Mouse (Mus musculus) inflammation-experienced regulatory T-cells, adult 6 months (primary cell): ENCODE data around the gene Ndufa10. TPM values are rescaled to one million over a fixed set of nuclear protein-coding genes. Genes with fewer than 3 reads are reported as not detected.
"Not testable (repeated sequence)": the region's sequence is repeated elsewhere in the genome, so short reads cannot be mapped to it uniquely, and the experiment has no call there.

Experiments used
- ATAC-seq: one replicate; pipeline ENCODE4 v1.8.0; 2017
- polyA plus RNA-seq, 3 experiments: library from polyadenylated mRNA; unstranded; fragments of 100-300 nt; shearing (Covaris generic); gene quantifications; one replicate each; pipeline ENCODE4 v1.2.1; 2017

Gene Ndufa10
- polyA plus RNA-seq = 100 to 1,000 TPM; 157 to 216 (median 180) TPM

DNA sequence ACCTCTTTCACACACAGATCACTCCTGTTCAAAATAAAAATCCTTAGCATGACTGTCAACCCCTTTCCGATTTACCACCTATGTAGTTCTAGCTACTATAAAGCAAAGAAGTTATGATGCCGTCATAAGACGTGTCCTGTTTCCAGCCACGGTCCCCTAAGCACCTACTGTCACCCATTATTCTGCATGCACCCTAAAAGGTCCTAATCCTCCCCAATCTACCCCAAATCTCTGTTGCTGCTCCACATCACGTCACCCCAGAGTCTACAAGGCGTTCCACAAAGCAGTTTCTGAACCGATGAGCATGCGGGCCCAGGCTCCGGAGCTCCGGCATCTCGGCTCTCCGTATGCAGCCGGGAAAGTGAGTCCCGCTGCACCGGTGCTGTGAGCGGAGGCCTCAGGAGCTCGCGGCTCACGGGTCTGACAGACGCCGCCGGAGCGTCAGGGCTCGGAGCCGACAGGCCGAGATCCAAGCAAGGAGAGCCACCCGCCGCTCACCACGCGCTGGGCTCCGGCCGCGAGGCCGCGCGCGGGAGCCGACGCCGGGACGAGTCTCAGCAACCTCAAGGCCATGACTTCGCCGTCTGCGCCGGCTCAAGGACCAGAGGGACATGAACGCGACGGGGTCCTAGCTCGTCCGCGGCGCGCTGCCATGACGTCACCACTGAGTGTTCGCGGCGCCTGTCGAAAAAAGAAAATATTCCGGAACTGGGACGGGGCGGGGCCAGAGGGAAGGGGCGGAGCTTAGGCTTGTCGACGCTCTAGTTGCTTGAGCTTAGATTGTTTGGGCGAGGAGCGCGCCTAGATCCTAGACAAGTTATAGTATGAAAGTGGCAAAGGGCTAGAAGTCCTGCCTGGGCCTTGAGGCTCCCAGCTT, at the start of gene Ndufa10:
Gene Ndufa10 (minus strand): TSS at position 696 of the 877 bp plus-strand sequence.
- ATAC-seq = peak; percentile 90

GRCm38 (mm10) chr1:92521376-92521775, 47.7 kb upstream of the Ndufa10 start:
- ATAC-seq = no peak

GRCm38 (mm10) chr1:92519046-92519445, 45.4 kb upstream of the Ndufa10 start:
- no peak for ATAC-seq

DNA sequence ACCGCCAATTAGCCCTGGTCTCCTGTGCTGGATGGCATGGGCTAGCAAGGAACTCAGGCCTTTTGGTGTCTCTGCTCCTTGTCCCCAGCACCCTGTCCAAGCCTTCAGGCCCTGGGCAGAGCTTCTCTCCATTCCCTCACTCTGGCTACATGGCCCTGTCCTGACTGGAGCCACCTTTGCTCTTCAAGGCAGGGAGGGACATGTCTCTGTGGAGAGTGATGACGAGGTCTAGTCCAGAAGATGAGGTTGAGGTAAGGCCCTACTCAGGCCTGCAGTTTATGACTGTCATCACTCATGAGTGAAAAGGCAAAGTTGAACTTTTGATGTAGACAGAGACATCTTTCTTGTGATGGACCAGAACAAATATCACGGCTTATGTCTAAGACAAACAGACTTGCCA, 44.9 kb upstream of the Ndufa10 start, which contains the start of gene Olfr1414:
Gene Olfr1414 (minus strand): TSS at position 101 of the 400 bp plus-strand sequence.
- no peak for ATAC-seq

GRCm38 (mm10) chr1:92515390-92515789, 41.7 kb upstream of the Ndufa10 start:
- no peak for ATAC-seq

- not testable (repeated sequence) for ATAC-seq
Measured at GRCm38 (mm10) chr1:92511646-92512045, 38.0 kb upstream of the Ndufa10 start.

DNA sequence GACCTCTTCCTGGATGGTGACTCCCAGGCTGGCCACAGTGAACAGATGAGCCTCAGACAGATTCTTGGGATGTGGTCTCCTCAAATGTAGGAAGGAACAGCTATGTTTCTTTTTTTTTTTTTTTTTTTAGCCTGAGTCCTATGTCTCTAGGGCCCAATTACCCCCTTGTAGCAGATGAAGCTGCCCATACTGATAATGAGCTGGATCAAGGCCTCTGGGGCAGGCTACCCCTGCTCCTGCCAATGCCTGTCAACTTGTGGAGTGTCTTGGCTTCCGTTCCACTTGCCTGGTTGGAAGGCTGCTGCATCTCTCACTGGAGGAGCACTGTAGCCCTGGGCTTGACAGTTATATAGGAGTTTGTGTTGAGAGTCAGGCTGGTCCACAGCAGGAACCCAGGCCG, 22.3 kb upstream of the Ndufa10 start, which contains the start of gene Olfr1415:
Gene Olfr1415 (minus strand): TSS at position 101 of the 400 bp plus-strand sequence.
- ATAC-seq = no peak

DNA sequence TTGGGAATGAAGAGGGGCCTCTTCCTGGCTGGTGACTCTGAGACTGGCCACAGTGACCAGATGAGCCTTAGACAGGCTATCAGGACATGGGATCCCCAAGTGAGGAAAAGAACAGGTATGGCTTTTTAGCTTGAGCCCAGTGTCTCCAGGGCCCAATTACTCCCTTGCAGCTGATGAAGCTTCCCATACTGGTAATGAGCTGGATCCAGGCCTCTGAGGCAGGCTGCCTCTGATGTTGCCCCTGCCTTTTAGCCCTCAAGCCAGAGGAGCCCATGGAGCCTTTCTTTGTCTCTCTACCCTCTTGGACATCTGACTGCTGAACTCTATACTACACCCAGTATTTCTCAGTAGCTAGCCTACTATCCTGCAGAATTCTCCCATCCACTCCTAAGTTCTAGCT, 11.4 kb upstream of the Ndufa10 start, which contains the start of gene Olfr1416:
Gene Olfr1416 (minus strand): TSS at position 101 of the 400 bp plus-strand sequence.
- no peak for ATAC-seq

DNA sequence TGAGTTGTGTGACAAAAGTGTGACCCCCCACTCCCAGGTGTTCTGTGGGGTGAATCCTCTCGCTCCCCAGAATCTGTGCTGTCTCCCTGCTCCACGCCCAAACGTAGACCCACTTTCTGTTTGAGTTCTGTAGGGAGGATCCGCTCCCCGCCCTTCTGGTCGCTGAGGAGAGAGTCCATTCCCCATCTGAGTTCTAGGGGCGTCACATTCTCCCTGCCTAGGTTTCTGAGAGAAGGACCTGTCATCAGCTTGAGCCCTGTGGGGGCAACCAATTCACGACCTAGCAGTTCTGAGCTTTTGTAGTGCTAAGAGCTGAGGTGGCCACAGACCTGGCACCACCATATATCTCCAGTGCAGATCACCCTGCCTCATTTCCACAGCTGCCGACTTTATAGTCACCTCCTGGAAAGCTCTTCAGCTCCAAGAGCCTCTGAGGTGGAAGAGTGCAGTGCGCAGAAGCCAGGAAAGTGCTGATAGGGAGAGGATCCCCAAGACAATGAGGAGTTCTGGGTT, 462 bp upstream of the Ndufa10 start:
- peak; percentile 57 for ATAC-seq

DNA sequence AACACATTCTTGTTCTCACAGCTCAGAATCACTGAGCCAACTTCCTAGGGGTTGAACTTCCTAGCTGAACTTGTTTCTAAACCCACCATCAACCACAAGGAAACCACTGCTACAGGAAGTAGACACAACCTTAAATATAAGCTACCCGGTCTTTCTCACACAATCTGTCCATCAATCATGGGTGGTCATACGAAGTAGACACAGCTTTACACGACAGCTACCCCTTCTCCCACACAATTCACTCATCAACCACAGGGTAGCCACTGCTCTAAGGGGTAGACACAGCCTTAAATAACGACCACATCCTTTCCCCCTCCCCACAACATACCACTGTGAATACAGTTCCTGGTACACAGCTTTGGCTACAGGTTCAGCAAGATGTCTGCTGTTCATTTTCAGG, 4.8 kb downstream of the Ndufa10 start:
- ATAC-seq = peak; percentile 23

DNA sequence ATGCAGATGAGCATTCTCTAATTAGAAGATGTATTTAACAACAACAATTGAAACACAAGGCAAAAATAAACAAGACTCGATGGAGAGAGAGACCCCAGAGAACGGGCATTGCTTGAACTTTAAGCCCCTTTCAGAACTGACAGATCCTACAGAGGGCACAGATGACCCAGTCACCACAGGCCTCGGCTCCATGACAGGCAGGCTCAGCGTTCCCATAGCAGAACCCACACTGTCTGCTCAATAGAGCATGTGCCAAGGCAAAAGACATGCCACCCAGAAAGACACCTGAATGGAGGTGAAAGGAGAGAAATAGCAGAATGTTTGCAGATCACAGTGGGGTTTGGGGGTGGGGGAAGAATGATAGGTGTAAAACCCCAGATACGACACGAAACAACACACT, 15.2 kb downstream of the Ndufa10 start:
- no peak for ATAC-seq

- no peak for ATAC-seq
Measured at GRCm38 (mm10) chr1:92457758-92458157, 15.9 kb downstream of the Ndufa10 start.

- ATAC-seq = no peak
Measured at GRCm38 (mm10) chr1:92453751-92454445, 19.8 kb downstream of the Ndufa10 start.

DNA sequence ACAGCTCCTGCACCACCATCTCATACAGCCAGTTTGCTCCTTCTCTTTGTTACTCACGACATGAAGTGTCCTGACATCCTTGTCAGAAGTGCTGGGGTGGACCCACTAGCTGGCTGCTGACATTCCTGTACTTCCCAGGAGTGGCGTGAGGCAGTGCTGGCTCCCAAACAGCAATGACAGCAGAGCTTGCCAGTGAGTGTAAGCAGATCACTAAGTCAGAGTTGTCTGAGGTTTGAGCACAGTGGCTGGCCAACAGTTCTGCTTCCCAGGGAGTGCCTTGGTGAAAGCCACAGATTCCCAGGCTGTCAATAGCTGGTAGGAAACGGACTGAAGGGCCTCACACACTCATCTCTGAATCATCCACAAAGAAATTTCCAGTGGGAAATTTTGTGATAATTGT, 25.4 kb downstream of the Ndufa10 start:
- ATAC-seq = no peak

GRCm38 (mm10) chr1:92441453-92442063, 32.1 kb downstream of the Ndufa10 start:
- ATAC-seq = no peak

DNA sequence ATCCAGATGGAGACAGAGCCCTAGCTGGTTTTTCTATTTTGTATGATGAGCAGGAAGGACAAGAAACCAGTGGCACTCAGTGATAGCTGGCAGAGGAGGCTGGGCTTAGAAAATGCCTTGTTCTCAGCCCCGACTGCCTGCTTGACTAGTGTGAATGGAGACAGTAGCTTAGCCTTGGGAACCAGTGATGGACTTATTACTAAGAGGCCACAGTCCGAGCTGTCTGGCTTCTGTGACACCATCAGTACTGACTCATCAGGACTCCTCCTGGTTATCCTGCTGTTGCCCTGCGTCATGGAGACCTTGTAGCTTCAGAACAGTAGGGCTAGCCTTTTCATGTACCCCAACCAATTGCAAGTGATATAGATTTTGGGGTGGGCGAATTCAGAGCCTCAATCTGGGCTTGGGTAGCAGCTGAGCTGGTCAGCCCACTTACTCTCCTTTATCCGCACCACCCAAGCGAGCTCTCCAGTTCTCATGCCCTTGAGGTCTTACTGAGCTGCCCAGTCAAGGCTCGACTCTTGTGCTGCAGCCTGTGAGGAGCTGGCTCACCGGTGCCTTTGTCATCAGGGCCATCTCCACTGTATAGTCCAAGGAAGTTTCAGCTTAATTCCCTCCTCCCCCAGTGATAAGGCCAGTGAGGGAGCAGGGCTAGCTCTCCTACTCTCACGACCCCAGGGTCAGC, 33.5 kb downstream of the Ndufa10 start:
- ATAC-seq = no peak

- no peak for ATAC-seq
Measured at GRCm38 (mm10) chr1:92437678-92438271, 35.9 kb downstream of the Ndufa10 start.

GRCm38 (mm10) chr1:92436831-92437321, 36.8 kb downstream of the Ndufa10 start:
- ATAC-seq = no peak

- ATAC-seq = no peak
Measured at GRCm38 (mm10) chr1:92434986-92435385, 38.7 kb downstream of the Ndufa10 start.

DNA sequence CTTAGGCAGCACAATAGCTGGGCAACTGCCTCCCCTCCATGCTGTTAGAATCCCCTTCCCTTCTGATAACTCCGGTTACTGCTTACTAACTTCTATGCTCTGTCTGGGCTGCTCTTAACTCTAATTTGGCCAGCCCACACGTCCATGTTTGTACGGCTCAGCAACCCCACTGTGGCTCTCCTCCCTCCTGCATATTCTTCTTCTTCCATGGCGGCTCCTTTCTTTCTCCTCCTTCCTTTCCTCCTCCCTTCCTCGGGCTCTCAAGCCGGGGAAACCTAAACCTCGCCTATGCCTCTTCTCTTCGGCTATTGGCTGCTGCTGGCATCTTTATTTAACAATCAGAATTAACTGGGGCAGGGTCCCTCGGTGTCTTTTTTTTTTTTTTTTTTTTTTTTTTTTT, 40.9 kb downstream of the Ndufa10 start:
- no peak for ATAC-seq

- ATAC-seq = no peak
Measured at GRCm38 (mm10) chr1:92432098-92432497, 41.6 kb downstream of the Ndufa10 start.

DNA sequence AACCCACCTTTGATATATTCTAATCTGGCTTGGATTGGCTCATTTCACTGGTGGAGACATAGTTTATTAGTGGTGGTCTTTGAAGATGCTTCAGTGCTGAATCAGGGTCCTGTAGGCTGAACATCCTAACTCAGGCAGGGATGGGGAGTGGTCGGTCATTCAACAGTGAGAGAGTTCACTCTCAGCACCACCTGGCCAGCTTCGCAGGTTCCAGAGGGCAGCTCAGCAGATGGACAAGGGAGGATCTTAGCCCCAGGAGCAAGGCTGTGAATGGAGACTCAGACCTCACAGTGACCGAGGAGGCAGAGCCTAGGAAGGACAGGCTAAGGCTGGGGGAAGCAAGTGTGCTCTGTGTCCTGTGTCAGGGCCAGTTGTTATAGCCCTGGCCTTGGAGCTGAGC, 42.2 kb downstream of the Ndufa10 start:
- no peak for ATAC-seq
